Mouse (Mus musculus) retina, embryonic 14.5 days (tissue): ENCODE results near the gene B2m.
"Not testable (repeated sequence)": the region's sequence is repeated elsewhere in the genome, so short reads cannot be mapped to it uniquely, and the experiment has no call there.

Source experiments
- DNase-seq: peaks from one replicate; pipeline ENCODE4 v3.0.0-alpha.2; 2015; ENCODE audit warnings: low spot score

The B2m gene

GRCm38 (mm10) chr2:122147508-122148241 is at the start of gene B2m:
Gene B2m (plus strand): TSS chr2:122147686.
- DNase-seq = peak; percentile 96

- DNase-seq = not testable (repeated sequence)
Observed at GRCm38 (mm10) chr2:122097686-122098085, 49.8 kb upstream of the B2m start.

- DNase-seq = no peak
Observed at GRCm38 (mm10) chr2:122102070-122102469, 45.4 kb upstream of the B2m start.

- no peak for DNase-seq
Observed at GRCm38 (mm10) chr2:122108101-122108500, 39.4 kb upstream of the B2m start.

GRCm38 (mm10) chr2:122109714-122110113 is 37.8 kb upstream of the B2m start:
- no peak for DNase-seq

GRCm38 (mm10) chr2:122116888-122117287 is 30.6 kb upstream of the B2m start:
- DNase-seq = no peak

- peak; percentile 97 for DNase-seq
Observed at GRCm38 (mm10) chr2:122117961-122118958, 29.2 kb upstream of the B2m start, which contains the start of gene Spg11. Gene Spg11 (minus strand): TSS chr2:122118386.

- DNase-seq = no peak
Observed at GRCm38 (mm10) chr2:122125680-122126572, 21.6 kb upstream of the B2m start.

GRCm38 (mm10) chr2:122126765-122127347 is 20.6 kb upstream of the B2m start:
- no peak for DNase-seq

- no peak for DNase-seq
Observed at GRCm38 (mm10) chr2:122127635-122128034, 19.9 kb upstream of the B2m start.

- no peak for DNase-seq
Observed at GRCm38 (mm10) chr2:122132078-122132477, 15.4 kb upstream of the B2m start.

- DNase-seq = no peak
Observed at GRCm38 (mm10) chr2:122132618-122133017, 14.9 kb upstream of the B2m start.

- DNase-seq = no peak
Observed at GRCm38 (mm10) chr2:122137839-122138465, 9.5 kb upstream of the B2m start.

- DNase-seq = no peak
Observed at GRCm38 (mm10) chr2:122140815-122141214, 6.7 kb upstream of the B2m start.

GRCm38 (mm10) chr2:122141332-122141967 is 6.0 kb upstream of the B2m start:
- DNase-seq = no peak

- no peak for DNase-seq
Observed at GRCm38 (mm10) chr2:122143111-122143510, 4.4 kb upstream of the B2m start.

GRCm38 (mm10) chr2:122145756-122146155 is 1.7 kb upstream of the B2m start:
- DNase-seq = no peak

- peak; percentile 6 for DNase-seq
Observed at GRCm38 (mm10) chr2:122146687-122147086, 799 bp upstream of the B2m start.

GRCm38 (mm10) chr2:122148242-122148917 is 894 bp downstream of the B2m start:
- DNase-seq = peak; percentile 6

- DNase-seq = no peak
Observed at GRCm38 (mm10) chr2:122149316-122149715, 1.8 kb downstream of the B2m start.
